Mouse (Mus musculus): ENCODE data around the gene Bicral.
A peak's percentile ranks its signal among the peaks of the same experiment; 100 is the strongest.

Bicral gene

GRCm38 (mm10) chr17:46857903-46858748, at the start of gene Bicral:
Gene Bicral, minus strand, starts transcription at chr17:46858482.
- DNase-seq (ENCODE audit: low read depth, low spot score) = peak; percentile 74

DNA sequence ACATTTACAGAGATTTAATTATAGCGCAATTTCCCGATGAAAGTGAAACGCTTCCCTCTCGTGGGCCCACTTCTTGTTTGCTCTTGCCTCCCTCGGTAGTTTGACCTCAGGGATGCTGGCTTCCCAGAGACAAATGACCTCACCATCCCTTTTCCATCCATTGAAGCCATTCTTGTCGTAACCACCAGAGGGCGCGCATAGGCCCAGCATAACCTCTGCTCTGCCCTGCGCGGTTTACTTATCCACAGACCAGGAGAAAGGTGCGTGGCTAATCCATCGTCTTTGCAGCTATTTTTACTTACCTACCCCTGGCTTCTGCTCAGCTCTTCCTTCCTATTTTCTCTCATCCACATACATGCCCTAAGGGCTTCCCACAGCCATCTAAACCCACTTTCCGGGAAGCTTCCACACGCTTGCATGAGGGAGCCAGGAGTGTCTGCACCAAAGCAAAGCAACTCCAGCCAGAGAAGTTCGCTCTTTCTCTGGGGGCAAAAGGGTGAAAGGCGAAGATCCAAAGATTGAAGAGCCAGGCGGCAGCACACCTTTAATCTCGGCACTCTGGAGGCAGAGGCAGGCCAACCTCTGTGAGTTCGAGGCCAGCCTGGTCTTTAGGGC, 45.7 kb upstream of the Bicral start:
- DNase-seq (ENCODE audit: low read depth, low spot score) = peak; percentile 85

DNA sequence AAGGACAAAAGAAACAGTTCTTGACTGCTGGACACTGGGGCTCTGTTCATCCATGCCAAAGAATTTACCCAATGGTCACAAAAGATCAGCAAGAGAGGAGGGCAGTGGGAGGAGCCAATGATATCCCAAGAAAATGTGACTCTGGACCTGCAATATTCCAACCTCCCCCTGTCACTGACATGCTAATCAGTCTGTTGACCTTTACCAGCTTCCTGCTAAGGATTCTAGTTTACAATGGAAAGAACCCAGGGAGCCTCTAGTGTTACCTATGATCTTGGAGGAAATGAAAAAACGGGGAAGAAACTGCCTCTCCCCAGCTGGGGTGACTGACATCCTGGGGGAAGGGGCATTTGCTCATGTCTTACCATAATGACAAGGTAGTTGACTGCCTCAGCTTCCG, 42.7 kb upstream of the Bicral start:
- no peak for DNase-seq (ENCODE audit: low read depth, low spot score)

DNA sequence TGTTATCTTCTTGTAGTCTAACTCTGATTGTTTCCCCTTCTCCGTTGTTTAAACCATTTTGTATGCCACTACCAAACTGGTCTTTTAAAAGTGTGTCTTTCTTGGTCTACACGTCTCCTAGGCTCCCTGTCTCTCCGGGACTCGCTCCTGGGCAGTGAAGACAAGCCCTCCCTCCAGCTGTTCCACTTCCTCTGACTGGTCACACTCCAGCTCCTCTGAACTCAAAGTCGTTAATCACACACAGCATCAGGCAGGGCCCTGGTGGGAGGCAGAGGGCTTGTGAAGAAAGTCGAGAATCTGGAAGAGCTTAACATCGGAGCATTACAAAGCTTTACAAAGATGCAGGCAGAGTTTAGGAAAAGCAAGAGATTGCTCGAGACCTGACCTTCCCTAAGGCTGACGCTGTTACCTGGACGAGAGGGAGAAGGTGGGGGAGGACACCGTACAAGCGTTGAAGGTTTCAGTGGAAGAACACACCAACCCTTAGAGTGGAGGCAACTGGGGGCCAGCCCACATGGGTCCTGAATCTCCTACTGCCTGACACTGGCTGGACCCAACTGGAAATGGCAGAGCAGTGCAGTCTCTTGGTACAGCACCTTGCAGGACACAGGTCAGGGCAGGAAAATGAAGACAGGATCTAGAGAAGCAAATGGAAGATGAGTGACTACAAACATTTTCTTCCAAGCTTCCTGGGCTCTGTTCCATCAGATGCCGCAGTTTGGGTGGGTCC, 39.1 kb upstream of the Bicral start:
- DNase-seq (ENCODE audit: low read depth, low spot score) = no peak

GRCm38 (mm10) chr17:46895426-46895825, 37.1 kb upstream of the Bicral start:
- DNase-seq (ENCODE audit: low read depth, low spot score) = no peak

DNA sequence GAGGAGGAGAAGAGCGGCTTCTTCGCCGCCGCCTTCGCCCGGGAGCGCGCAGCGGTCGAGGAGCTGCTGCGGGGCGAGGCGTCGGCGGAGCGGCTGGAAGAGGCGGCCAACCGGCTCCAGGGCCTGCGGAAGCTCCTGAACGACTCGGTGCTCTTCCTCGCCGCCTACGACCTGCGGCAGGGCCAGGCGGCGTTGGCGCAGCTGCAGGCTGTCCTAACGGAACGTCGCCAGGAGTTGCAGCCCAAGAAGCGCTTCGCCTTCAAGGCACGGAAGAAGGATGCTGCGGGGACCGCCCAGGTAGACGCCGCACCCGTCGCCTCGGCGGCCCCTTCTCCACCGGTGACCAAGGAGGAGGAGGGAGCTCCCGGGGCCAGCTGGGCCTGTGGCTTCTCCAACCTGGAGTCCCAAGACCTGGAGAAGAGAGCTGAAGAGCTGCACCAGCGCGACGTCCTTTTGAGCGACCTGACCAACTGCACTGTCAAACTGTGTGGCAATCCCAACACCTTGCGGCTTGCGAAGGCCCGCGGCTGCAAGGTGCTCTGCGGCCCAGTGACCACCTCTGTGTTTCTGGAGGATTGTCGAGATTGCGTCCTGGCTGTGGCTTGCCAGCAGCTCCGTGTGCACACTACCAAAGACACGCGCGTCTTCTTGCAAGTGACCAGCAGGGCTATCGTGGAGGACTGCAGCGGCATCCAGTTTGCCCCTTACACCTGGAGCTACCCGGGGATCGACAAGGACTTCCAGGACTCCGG, 32.7 kb upstream of the Bicral start:
- no peak for DNase-seq (ENCODE audit: low read depth, low spot score)

DNA sequence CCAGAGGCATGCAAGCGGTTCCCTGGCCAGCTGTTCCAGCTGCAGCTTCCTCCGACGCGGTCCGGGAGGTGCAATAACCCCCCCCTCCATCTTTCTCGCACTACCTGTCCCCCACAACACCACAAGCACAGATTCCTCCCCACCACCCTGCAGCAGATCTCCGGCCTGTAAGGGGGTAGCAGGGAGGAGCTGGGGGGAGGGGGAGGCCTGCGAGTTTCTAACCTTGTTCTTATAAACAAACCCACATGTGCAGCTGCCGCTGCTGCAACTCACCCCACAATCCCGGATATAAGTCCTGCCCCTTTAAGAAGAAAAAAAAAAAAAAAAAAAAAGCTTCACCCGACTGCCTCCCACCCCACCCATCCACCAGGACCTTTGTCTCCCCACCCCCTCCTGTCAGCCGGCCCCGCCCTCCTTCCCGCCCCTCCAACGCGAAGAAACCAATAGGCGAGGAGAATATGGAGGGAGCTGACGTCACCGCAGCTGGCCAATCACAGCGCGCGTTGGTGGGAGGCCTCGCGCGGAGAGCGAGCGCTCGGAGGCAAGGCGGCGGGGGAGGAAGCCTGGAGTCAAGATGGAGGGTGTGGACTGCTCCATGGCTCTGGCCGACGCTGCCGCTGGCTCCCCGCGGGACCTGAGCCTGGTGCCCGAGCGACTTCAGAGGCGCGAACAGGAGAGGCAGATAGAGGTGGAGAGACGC, 32.0 kb upstream of the Bicral start, which contains the start of gene Tbcc:
TSS of gene Tbcc (plus strand) at position 569 of the 700 bp plus-strand sequence.
- peak; percentile 98 for DNase-seq (ENCODE audit: low read depth, low spot score)

- DNase-seq (ENCODE audit: low read depth, low spot score) = peak; percentile 78
Observed at GRCm38 (mm10) chr17:46889450-46890084, 31.3 kb upstream of the Bicral start.

- peak; percentile 71 for DNase-seq (ENCODE audit: low read depth, low spot score)
Observed at GRCm38 (mm10) chr17:46888511-46889212, 30.4 kb upstream of the Bicral start.

DNA sequence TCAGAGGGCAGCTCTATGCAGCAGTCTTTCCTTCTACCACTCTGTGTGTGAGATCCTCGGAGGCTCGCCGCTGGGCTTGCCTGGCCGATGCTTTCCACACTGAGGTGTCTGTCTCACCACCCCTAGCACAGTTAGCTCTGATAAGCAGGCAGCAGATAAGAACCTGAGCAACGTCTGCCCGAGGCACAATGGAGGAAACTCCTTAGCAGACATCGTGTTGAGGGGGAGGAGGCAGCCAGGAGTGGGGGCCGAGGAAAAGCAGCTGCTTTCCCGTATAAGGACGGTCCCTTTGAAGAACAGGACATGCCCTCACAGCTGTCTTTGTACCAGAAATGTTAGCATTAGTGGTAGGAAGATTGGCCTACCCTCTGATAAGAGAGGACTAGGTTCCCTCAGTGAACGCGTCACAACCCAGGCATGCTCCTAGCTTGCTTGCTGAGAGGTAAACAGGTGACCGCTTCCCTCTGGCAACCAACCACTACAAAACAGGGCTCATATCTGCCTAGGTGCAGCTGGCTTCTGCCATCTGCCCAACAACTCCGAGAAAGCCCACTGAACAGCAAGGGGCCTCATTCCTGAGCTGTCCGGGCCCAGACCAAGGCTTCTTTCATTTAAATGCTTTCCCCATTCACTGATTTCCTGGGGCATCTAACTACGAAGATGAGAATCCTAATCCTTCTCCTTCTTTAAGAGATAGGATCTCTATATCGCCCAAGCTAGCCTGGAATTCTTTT, 27.8 kb upstream of the Bicral start:
- DNase-seq (ENCODE audit: low read depth, low spot score) = no peak

DNA sequence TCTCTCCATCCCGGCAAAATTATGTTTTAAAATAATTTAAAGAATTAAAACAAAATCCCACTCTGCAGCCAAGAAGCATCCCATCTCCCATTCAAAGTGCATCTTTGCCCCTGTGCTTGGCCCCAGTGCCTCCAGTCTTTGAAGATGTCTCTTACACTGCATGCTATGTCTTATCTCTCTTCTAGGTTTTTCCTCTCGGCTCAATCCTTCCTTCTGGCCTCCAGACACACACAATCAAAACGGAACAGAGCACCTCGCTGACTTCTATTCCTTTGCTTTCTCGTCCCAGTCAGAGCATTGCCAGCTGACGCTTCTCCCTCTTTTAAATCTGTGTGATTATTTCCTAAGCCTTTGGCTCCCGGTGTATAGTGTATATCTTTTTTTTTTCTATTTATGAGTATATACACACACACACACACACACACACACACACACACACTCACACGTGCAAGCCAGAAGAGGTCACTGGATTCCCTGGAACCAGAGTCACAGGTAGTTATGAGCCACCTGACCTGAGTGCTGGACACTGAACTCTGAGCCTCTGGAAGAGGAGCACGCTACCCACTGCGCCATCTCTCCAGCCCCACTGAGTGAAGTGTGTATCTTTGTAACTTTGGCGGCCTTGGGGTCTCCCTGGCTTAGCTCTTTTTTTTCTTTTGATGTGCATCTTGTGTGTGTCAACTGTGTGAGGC, 27.1 kb upstream of the Bicral start:
- no peak for DNase-seq (ENCODE audit: low read depth, low spot score)

DNA sequence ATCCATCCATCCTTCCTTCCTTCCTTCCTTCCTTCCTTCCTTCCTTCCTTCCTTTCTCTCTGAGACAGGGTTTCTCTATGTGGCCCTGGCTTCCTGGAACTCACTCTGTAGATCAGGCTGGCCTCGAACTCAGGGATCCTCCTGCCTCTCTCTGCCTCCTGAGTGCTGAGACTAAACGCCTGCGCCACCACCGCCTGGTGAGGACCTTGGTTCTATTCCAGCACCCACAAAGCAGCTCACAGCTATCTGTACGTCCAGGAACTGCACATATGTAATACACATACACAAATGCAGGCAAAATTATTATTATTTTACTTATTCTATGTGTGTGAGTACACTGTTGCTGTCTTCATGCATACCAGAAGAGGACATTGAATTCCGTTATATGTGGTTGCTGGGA, 26.5 kb upstream of the Bicral start:
- no peak for DNase-seq (ENCODE audit: low read depth, low spot score)

- no peak for DNase-seq (ENCODE audit: low read depth, low spot score)
Observed at GRCm38 (mm10) chr17:46883107-46883506, 24.8 kb upstream of the Bicral start.

DNA sequence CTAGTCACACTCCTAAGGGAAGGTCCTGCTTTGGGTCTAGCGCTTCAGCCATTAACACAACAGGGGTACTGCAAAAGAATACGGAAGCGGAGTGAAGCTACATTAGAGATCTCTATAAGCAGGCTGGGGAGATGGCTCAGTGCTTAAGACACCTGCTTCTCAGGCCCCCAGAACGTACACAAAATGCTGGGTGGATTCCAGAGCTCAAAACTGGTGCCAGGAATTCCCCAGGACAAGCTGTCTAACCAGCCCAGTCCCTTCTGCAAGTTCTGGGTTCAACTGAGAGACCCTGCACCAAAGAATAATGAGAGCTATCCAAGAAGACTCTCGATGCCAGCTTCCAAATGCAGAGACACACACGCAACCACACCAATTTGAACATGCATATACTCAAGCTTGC, 23.4 kb upstream of the Bicral start:
- no peak for DNase-seq (ENCODE audit: low read depth, low spot score)

DNA sequence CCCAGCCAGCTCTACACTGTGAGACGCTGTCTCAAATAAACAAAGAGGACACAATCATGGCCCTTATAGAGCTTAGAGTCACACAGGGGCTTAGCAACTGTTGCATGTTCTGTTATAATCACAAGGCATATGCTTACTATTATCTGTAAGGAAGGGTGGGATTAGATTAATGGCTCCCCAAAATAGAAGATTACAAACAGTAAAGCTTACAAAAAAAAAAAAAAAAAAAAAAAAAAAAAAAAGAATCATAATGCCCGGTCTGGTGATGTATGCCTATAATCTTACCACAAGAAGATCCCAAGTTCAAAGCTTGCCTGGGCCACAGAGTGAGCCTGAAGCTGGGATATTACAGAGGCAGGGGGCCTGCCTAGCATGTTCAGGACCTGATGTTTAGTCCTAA, 22.0 kb upstream of the Bicral start:
- no peak for DNase-seq (ENCODE audit: low read depth, low spot score)

DNA sequence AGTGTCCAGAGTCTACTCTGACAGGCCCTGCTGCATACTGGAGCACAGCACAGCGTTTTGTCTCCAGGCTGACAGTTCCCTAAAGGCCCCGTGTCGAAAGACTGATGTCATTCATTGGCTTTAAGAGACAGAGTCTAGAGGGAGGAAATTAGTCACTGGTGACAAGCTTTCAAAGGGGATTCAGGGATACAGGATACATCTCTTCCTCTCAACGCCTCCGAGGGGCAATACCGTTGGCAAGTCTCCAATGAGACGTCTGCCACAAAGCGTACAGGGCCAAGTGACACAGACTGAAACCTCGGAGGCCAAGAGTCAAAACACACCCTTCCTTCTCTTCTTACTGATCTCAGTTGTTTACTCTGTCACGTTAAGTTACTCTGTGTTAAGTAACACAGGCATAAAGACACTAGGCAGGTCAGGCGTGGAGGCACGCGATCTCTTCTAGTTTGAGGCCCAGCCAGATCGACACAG, 21.6 kb upstream of the Bicral start:
- no peak for DNase-seq (ENCODE audit: low read depth, low spot score)

- DNase-seq (ENCODE audit: low read depth, low spot score) = no peak
Observed at GRCm38 (mm10) chr17:46877061-46877460, 18.8 kb upstream of the Bicral start.

- no peak for DNase-seq (ENCODE audit: low read depth, low spot score)
Observed at GRCm38 (mm10) chr17:46876371-46876950, 18.2 kb upstream of the Bicral start.

All from forelimb bud, embryonic 11.5 days (tissue).